Mouse (Mus musculus) 3T3-L1 (cell line): ENCODE measurements around the gene Rngtt.

Experiments
- DNase-seq: peaks from one replicate; pipeline ENCODE4 v3.0.0-alpha.2; 2015; ENCODE audit warnings: low read depth, low spot score

Rngtt gene

GRCm38 (mm10) chr4:33514108-33515000, 204.2 kb downstream of the Rngtt start:
- no peak for DNase-seq

GRCm38 (mm10) chr4:33520196-33520595, 210.1 kb downstream of the Rngtt start:
- no peak for DNase-seq

GRCm38 (mm10) chr4:33520938-33521337, 210.8 kb downstream of the Rngtt start:
- no peak for DNase-seq

GRCm38 (mm10) chr4:33523774-33524173, 213.7 kb downstream of the Rngtt start:
- peak; percentile 18 for DNase-seq

- DNase-seq, result peak; percentile 61
These were observed 214.5 kb downstream of the Rngtt start for GRCm38 (mm10) chr4:33524481-33525141.

- DNase-seq, result no peak
These were observed 215.2 kb downstream of the Rngtt start for GRCm38 (mm10) chr4:33525272-33525671.

GRCm38 (mm10) chr4:33526092-33526491, 216.0 kb downstream of the Rngtt start:
- DNase-seq, result no peak

GRCm38 (mm10) chr4:33526675-33527074, 216.6 kb downstream of the Rngtt start:
- no peak for DNase-seq

GRCm38 (mm10) chr4:33532596-33532995, 222.5 kb downstream of the Rngtt start:
- no peak for DNase-seq

- no peak for DNase-seq
These were observed 234.9 kb downstream of the Rngtt start for GRCm38 (mm10) chr4:33544755-33545576.

- no peak for DNase-seq
These were observed 235.4 kb downstream of the Rngtt start for GRCm38 (mm10) chr4:33545577-33545879.

GRCm38 (mm10) chr4:33546278-33546677, 236.2 kb downstream of the Rngtt start:
- no peak for DNase-seq

- DNase-seq, result no peak
These were observed 237.3 kb downstream of the Rngtt start for GRCm38 (mm10) chr4:33547315-33547929.

GRCm38 (mm10) chr4:33549606-33550005, 239.5 kb downstream of the Rngtt start:
- no peak for DNase-seq
